8 mouse cellular contexts compared by ENCODE assay signal in genomic region chr3:121814413-121814864, GRCm38 (mm10). TPM values are rescaled to one million over a fixed set of nuclear protein-coding genes. Genes with fewer than 3 reads are reported as not detected.
A peak's percentile ranks its signal among the peaks of the same experiment; 100 is the strongest.
DNase-seq lines count a peak whose midpoint lies in the region; ATAC-seq and TF ChIP-seq lines count a peak whose summit lies in the region.

No protein-coding gene starts in this region.

- peak; percentile 2 for TF ChIP-seq CTCF in layer of hippocampus, adult 2 months (conservative IDR thresholded peaks at IDR 0.05)

- no peaks in the 10 kb centered on the region for H3K27me3 ChIP-seq in embryonic facial prominence, embryonic 14.5 days (replicated peaks; ENCODE audit: control insufficient read depth, insufficient read depth, low read length)
- H3K27me3 ChIP-seq in intestine, embryonic 15.5 days (replicated peaks), result no peaks in the 10 kb centered on the region

- H3K79me2 ChIP-seq in macrophage (ENCODE audit: inconsistent target), result peaks cover 50% of the 10 kb centered on the region; the same call in 1 of the 2 replicates

- H3K9ac ChIP-seq in embryonic facial prominence, embryonic 14.5 days (ENCODE audit: low read depth, low read length), result peak overlapping the region; percentile 94
- peak overlapping the region; percentile 96 for H3K9ac ChIP-seq in intestine, embryonic 15.5 days

- peak overlapping the region; percentile 61 for H3K4me2 ChIP-seq in embryonic facial prominence, embryonic 14.5 days (ENCODE audit: low read depth, low read length)
- peak overlapping the region; percentile 55 for H3K4me2 ChIP-seq in intestine, embryonic 15.5 days (replicated peaks)

- peak overlapping the region; percentile 90 for H3K4me3 ChIP-seq in layer of hippocampus, adult 2 months
- H3K4me3 ChIP-seq in embryonic facial prominence, embryonic 14.5 days (ENCODE audit: low read depth, low read length), result peak overlapping the region; percentile 85
- peak overlapping the region; percentile 85 for H3K4me3 ChIP-seq in intestine, embryonic 15.5 days (replicated peaks)
- peak overlapping the region; percentile 79 for H3K4me3 ChIP-seq in macrophage (ENCODE audit: inconsistent target)

- peaks cover 14% of the 10 kb centered on the region for H3K4me1 ChIP-seq in embryonic facial prominence, embryonic 14.5 days (ENCODE audit: control insufficient read depth, insufficient read depth, low read length)
- peaks cover 11% of the 10 kb centered on the region; the same call in 1 of the 2 replicates for H3K4me1 ChIP-seq in intestine, embryonic 15.5 days (replicated peaks)

- WGBS in embryonic facial prominence, embryonic 14.5 days, result under 1% methylated on average over 16 of the region's 28 CpGs
- WGBS in intestine, embryonic 15.5 days, result under 1% methylated on average over 28 of the region's 28 CpGs
- WGBS in macrophage (ENCODE audit: missing documents), result under 1% methylated on average over 25 of the region's 28 CpGs

- H3K36me3 ChIP-seq in embryonic facial prominence, embryonic 14.5 days (ENCODE audit: control insufficient read depth, insufficient read depth, low read length), result no peaks in the 10 kb centered on the region
- H3K36me3 ChIP-seq in intestine, embryonic 15.5 days, result no peaks in the 10 kb centered on the region
- H3K36me3 ChIP-seq in macrophage (ENCODE audit: inconsistent target), result no peaks in the 10 kb centered on the region

- peak overlapping the region; percentile 98 for H3K27ac ChIP-seq in layer of hippocampus, adult 2 months
- H3K27ac ChIP-seq in embryonic facial prominence, embryonic 14.5 days (replicated peaks; ENCODE audit: low read depth, low read length), result peak overlapping the region; percentile 98
- H3K27ac ChIP-seq in intestine, embryonic 15.5 days, result peak overlapping the region; percentile 99
- H3K27ac ChIP-seq in macrophage, result no peak overlapping the region

- H3K9me3 ChIP-seq in embryonic facial prominence, embryonic 14.5 days (ENCODE audit: control insufficient read depth, low read length), result no peaks in the 10 kb centered on the region
- H3K9me3 ChIP-seq in intestine, embryonic 15.5 days, result no peaks in the 10 kb centered on the region

- no peak; the same call in 1 of the 2 replicates for ATAC-seq in embryonic facial prominence, embryonic 14.5 days (ENCODE audit: low read depth)
- ATAC-seq in intestine, embryonic 15.5 days, result peak; percentile 9; the same call in 1 of the 2 replicates

- intact Hi-C loops in left cerebral cortex, postnatal 36 days (cut with DNase I), result no loop called here

- no peak for DNase-seq in layer of hippocampus, adult 2 months (ENCODE audit: low spot score in 2 of 2)
- DNase-seq in layer of hippocampus, postnatal 25 days (ENCODE audit: extremely low spot score in 1 of 2, low spot score in 1 of 2), result no peak
- DNase-seq in embryonic facial prominence, embryonic 14.5 days (ENCODE audit: low spot score), result peak; percentile 20
- no peak for DNase-seq in urinary bladder, adult 2 months (ENCODE audit: low spot score)
- DNase-seq in left cerebral cortex, postnatal 36 days (ENCODE audit: low spot score in 2 of 2), result no peak
- DNase-seq in thymus, adult 18-20 months, result no peak

RNA-seq across cellular contexts. Expression of gene Abcd3, which starts 0.7 kb away (rescaled TPM):
- 10 to 100 TPM; 55.7 to 55.8 TPM for total RNA-seq in layer of hippocampus, adult 2 months (2021)
- 10 to 100 TPM; 58.7 to 64.8 TPM for total RNA-seq in layer of hippocampus, postnatal 25 days (2021)
- polyA plus RNA-seq in embryonic facial prominence, embryonic 14.5 days (2014; fragmentation: Nextera tagmentation; extraction: Ambion mirVana), result 53.5 and 58.8 TPM in 2 replicates
- polyA plus RNA-seq in intestine, embryonic 15.5 days (2015; fragmentation: Nextera tagmentation; extraction: Ambion mirVana), result 59.4 and 61.7 TPM in 2 replicates
- 10 to 100 TPM; 12.7 to 70.7 (median 40.7) TPM for total RNA-seq in macrophage (2018; cell fraction: chromatin; rRNA removed)
- 10 to 100 TPM; 29.3 to 50.1 (median 44.0) TPM for total RNA-seq in macrophage (2018; cell fraction: cytosol; rRNA removed)
- total RNA-seq in macrophage (2018; cell fraction: nucleus; rRNA removed), result 10 to 100 TPM; 18.5 to 57.6 (median 32.7) TPM
- polyA plus RNA-seq in macrophage (2018), result 36.0 to 44.8 TPM (median 38.1 TPM) in 3 replicates
- polyA plus RNA-seq in urinary bladder, adult 2 months (2012; rRNA removed), result 35.8 and 63.0 TPM in 2 replicates
- total RNA-seq in left cerebral cortex, postnatal 36 days (2021), result 10 to 100 TPM; 46.4 to 53.1 TPM
